Mouse (Mus musculus) hindbrain, embryonic 15.5 days (tissue): Measurements from ENCODE around the gene C1ra. TPM values are rescaled to one million over a fixed set of nuclear protein-coding genes. Genes with fewer than 3 reads are reported as not detected.
"Not testable (repeated sequence)": the region's sequence is repeated elsewhere in the genome, so short reads cannot be mapped to it uniquely, and the experiment has no call there.

Experiments
- ATAC-seq: fragments of 200-750 bp; cut with Nextera tagmentation; 2 replicates; pipeline ENCODE4 v1.8.0; 2017; ENCODE audit warnings: low read depth, moderate number of reproducible peaks, moderate TSS enrichment; ENCODE audit not compliant: low FRiP score
- H3K27ac ChIP-seq: fragments of 300-500 bp; sonication (generic); replicated peaks from 2 replicates; pipeline ENCODE4 v1.5.1; 2015; ENCODE audit warnings: mild to moderate bottlenecking, inconsistent platforms
- H3K27me3 ChIP-seq: fragments of 300-500 bp; sonication (generic); 2 replicates; pipeline ENCODE4 v1.6.1; 2015; ENCODE audit warnings: control low read depth, inconsistent platforms
- H3K36me3 ChIP-seq: fragments of 300-500 bp; sonication (generic); 2 replicates; pipeline ENCODE4 v1.6.1; 2015; ENCODE audit warnings: control low read depth, inconsistent platforms
- H3K4me1 ChIP-seq: fragments of 300-500 bp; sonication (generic); replicated peaks from 2 replicates; pipeline ENCODE4 v1.6.1; 2015; ENCODE audit warnings: control low read depth, inconsistent platforms
- H3K4me2 ChIP-seq: fragments of 300-500 bp; sonication (generic); 2 replicates; pipeline ENCODE4 v1.6.1; 2015; ENCODE audit warnings: moderate library complexity, mild to moderate bottlenecking, inconsistent platforms
- H3K4me3 ChIP-seq: fragments of 300-500 bp; sonication (generic); 2 replicates; pipeline ENCODE4 v1.5.1; 2015; ENCODE audit warnings: mild to moderate bottlenecking, inconsistent platforms
- H3K9ac ChIP-seq: fragments of 300-500 bp; sonication (generic); 2 replicates; pipeline ENCODE4 v1.6.1; 2015; ENCODE audit warnings: inconsistent platforms
- H3K9me3 ChIP-seq: fragments of 300-500 bp; sonication (generic); 2 replicates; pipeline ENCODE4 v1.6.1; 2016; ENCODE audit warnings: control low read depth, inconsistent platforms
- WGBS: fragments of 180-500 bp; shearing (Covaris S2); methylation state at CpG from one replicate; pipeline ENCODE4 v1.1.7; 2015; 5-methylcytosine and 5-hydroxymethylcytosine counted together
- polyA plus RNA-seq: library from polyadenylated mRNA; unstranded; fragments of >200 nt; fragmentation: Nextera tagmentation; extraction: Ambion mirVana; gene quantifications from 2 replicates; pipeline ENCODE4 v1.2.1, GENCODE M21; 2015

C1ra gene
- polyA plus RNA-seq, 1 experiment from 2014 or later: 0.35 TPM

GRCm38 (mm10) chr6:124517733-124518132 lies 5.5 kb downstream of the C1ra start:
- H3K4me1 ChIP-seq, ATAC-seq, H3K9ac ChIP-seq, H3K36me3 ChIP-seq, H3K27me3 ChIP-seq, H3K9me3 ChIP-seq, H3K4me3 ChIP-seq, H3K27ac ChIP-seq, H3K4me2 ChIP-seq: not testable (repeated sequence)
- 98% methylated on average over 4 of the region's 4 CpGs for WGBS

GRCm38 (mm10) chr6:124522082-124522481 lies 9.9 kb downstream of the C1ra start:
- not testable (repeated sequence) for H3K4me3 ChIP-seq, ATAC-seq, H3K27ac ChIP-seq, H3K27me3 ChIP-seq, H3K9ac ChIP-seq, H3K36me3 ChIP-seq, H3K9me3 ChIP-seq, H3K4me1 ChIP-seq, H3K4me2 ChIP-seq
- WGBS: 65% methylated on average over 7 of the region's 7 CpGs

GRCm38 (mm10) chr6:124527881-124528280 lies 15.7 kb downstream of the C1ra start:
- Histone ChIP-seq H3K36me3 (no peaks in the 10 kb centered on the region), H3K4me1 (no peaks in the 10 kb centered on the region), H3K4me3 (no peak overlapping the region), H3K9me3 (no peaks in the 10 kb centered on the region), H3K27ac (no peak overlapping the region), H3K4me2 (no peak overlapping the region), H3K9ac (no peak overlapping the region), H3K27me3 (no peaks in the 10 kb centered on the region)
- ATAC-seq: no peak
- 82% methylated on average over 3 of the region's 3 CpGs for WGBS

GRCm38 (mm10) chr6:124531077-124531476 lies 18.9 kb downstream of the C1ra start:
- Histone ChIP-seq H3K9ac (no peak overlapping the region), H3K27ac (no peak overlapping the region), H3K4me1 (no peaks in the 10 kb centered on the region), H3K4me3 (no peak overlapping the region), H3K4me2 (no peak overlapping the region), H3K36me3 (no peaks in the 10 kb centered on the region), H3K27me3 (no peaks in the 10 kb centered on the region), H3K9me3 (no peaks in the 10 kb centered on the region)
- no peak for ATAC-seq
- 90% methylated on average over 8 of the region's 8 CpGs for WGBS

GRCm38 (mm10) chr6:124536125-124536829 lies 24.1 kb downstream of the C1ra start:
- H3K27me3 ChIP-seq, H3K36me3 ChIP-seq, H3K27ac ChIP-seq, H3K4me2 ChIP-seq, ATAC-seq, H3K4me3 ChIP-seq, H3K4me1 ChIP-seq, H3K9me3 ChIP-seq, H3K9ac ChIP-seq: not testable (repeated sequence)
- 87% methylated on average over 8 of the region's 8 CpGs for WGBS

- not testable (repeated sequence) for H3K4me1 ChIP-seq, H3K9ac ChIP-seq, H3K27me3 ChIP-seq, H3K9me3 ChIP-seq, H3K4me2 ChIP-seq, H3K36me3 ChIP-seq, H3K4me3 ChIP-seq, ATAC-seq, H3K27ac ChIP-seq
- 85% methylated on average over 2 of the region's 2 CpGs for WGBS
Measured at GRCm38 (mm10) chr6:124541176-124541575, 29.0 kb downstream of the C1ra start.

GRCm38 (mm10) chr6:124542284-124542683 lies 30.1 kb downstream of the C1ra start, which contains the start of gene C1s1:
C1s1 (minus strand) TSS chr6:124542359.
- H3K4me3 ChIP-seq, H3K27ac ChIP-seq, H3K9ac ChIP-seq, H3K9me3 ChIP-seq, H3K4me2 ChIP-seq, H3K4me1 ChIP-seq, ATAC-seq, H3K36me3 ChIP-seq, H3K27me3 ChIP-seq: not testable (repeated sequence)
- 8% methylated on average over 1 of the region's 1 CpGs for WGBS

GRCm38 (mm10) chr6:124544466-124544865 lies 32.3 kb downstream of the C1ra start:
- no peaks in the 10 kb centered on the region for H3K9me3 ChIP-seq
- WGBS: 87% methylated on average over 6 of the region's 6 CpGs

GRCm38 (mm10) chr6:124545425-124545824 lies 33.2 kb downstream of the C1ra start:
- no peak for ATAC-seq
- no peaks in the 10 kb centered on the region for H3K9me3 ChIP-seq
- no peaks in the 10 kb centered on the region for H3K36me3 ChIP-seq
- H3K4me3 ChIP-seq: no peak overlapping the region
- WGBS: 87% methylated on average over 2 of the region's 2 CpGs
- H3K9ac ChIP-seq: no peak overlapping the region
- no peak overlapping the region for H3K4me2 ChIP-seq
- H3K4me1 ChIP-seq: no peaks in the 10 kb centered on the region
- no peak overlapping the region for H3K27ac ChIP-seq
- no peaks in the 10 kb centered on the region for H3K27me3 ChIP-seq

More at GRCm38 (mm10) chr6:124544466-124544865, 32.3 kb downstream of the C1ra start:
- no peaks in the 10 kb centered on the region for H3K27me3 ChIP-seq
- H3K27ac ChIP-seq: no peak overlapping the region
- H3K4me1 ChIP-seq: no peaks in the 10 kb centered on the region
- no peak overlapping the region for H3K4me3 ChIP-seq
- no peak for ATAC-seq
- no peak overlapping the region for H3K4me2 ChIP-seq
- no peaks in the 10 kb centered on the region for H3K36me3 ChIP-seq
- H3K9ac ChIP-seq: no peak overlapping the region

GRCm38 (mm10) chr6:124547979-124548378 lies 35.8 kb downstream of the C1ra start:
- WGBS: 100% methylated on average over 2 of the region's 3 CpGs
- not testable (repeated sequence) for H3K27ac ChIP-seq, H3K27me3 ChIP-seq, H3K4me2 ChIP-seq, H3K9me3 ChIP-seq, H3K36me3 ChIP-seq, H3K4me1 ChIP-seq, H3K4me3 ChIP-seq, H3K9ac ChIP-seq, ATAC-seq

GRCm38 (mm10) chr6:124549023-124549550 lies 36.9 kb downstream of the C1ra start:
- WGBS: 85% methylated on average over 3 of the region's 3 CpGs
- no peak overlapping the region for H3K4me2 ChIP-seq
- no peaks in the 10 kb centered on the region for H3K4me1 ChIP-seq
- H3K4me3 ChIP-seq: no peak overlapping the region
- no peak overlapping the region for H3K9ac ChIP-seq
- no peak for ATAC-seq
- H3K27me3 ChIP-seq: no peaks in the 10 kb centered on the region
- H3K9me3 ChIP-seq: peaks cover 3% of the 10 kb centered on the region; the same call in 1 of the 2 replicates
- H3K27ac ChIP-seq: no peak overlapping the region
- no peaks in the 10 kb centered on the region for H3K36me3 ChIP-seq

GRCm38 (mm10) chr6:124552766-124553165 lies 40.6 kb downstream of the C1ra start:
- Histone ChIP-seq H3K9ac (no peak overlapping the region), H3K36me3 (no peaks in the 10 kb centered on the region), H3K4me2 (no peak overlapping the region), H3K4me1 (no peaks in the 10 kb centered on the region), H3K4me3 (no peak overlapping the region), H3K27ac (no peak overlapping the region), H3K27me3 (no peaks in the 10 kb centered on the region), H3K9me3 (peaks cover 3% of the 10 kb centered on the region; the same call in 1 of the 2 replicates)
- 68% methylated on average over 22 of the region's 22 CpGs for WGBS
- ATAC-seq: no peak

- H3K27ac ChIP-seq, H3K4me1 ChIP-seq, H3K4me3 ChIP-seq, H3K9ac ChIP-seq, H3K27me3 ChIP-seq, H3K9me3 ChIP-seq, H3K4me2 ChIP-seq, ATAC-seq, H3K36me3 ChIP-seq: not testable (repeated sequence)
- 76% methylated on average over 2 of the region's 2 CpGs for WGBS
Measured at GRCm38 (mm10) chr6:124555956-124556355, 43.8 kb downstream of the C1ra start.
